Mouse (Mus musculus) cortical plate, adult 2 months (tissue): ENCODE results near the gene Morn5.

Experiments used
- CTCF ChIP-seq: fragments of 200-500 bp; IDR thresholded peaks from 2 replicates; pipeline ENCODE4 v1.5.1; 2011; ENCODE audit warnings: mild to moderate bottlenecking, control low read depth, low read length; ENCODE audit not compliant: insufficient read depth; ENCODE audit errors: extremely low read depth
- POLR2A ChIP-seq: fragments of 200-500 bp; IDR thresholded peaks from 2 replicates; pipeline ENCODE4 v1.6.1; 2011; ENCODE audit warnings: mild to moderate bottlenecking, low read length, control low read depth; ENCODE audit not compliant: insufficient read depth; ENCODE audit errors: extremely low read depth

GRCm38 (mm10) chr2:36023291-36023690 is 26.0 kb upstream of the Morn5 start:
- TF ChIP-seq POLR2A (no peak), CTCF (no peak)
